Mouse (Mus musculus) cerebellum, adult 9-10 months (tissue): ENCODE results near the gene Zfp180.
"Not testable (repeated sequence)": the region's sequence is repeated elsewhere in the genome, so short reads cannot be mapped to it uniquely, and the experiment has no call there.

Experiments
- DNase-seq: peaks from one replicate; pipeline ENCODE4 v3.0.0; 2022

Gene Zfp180

DNA sequence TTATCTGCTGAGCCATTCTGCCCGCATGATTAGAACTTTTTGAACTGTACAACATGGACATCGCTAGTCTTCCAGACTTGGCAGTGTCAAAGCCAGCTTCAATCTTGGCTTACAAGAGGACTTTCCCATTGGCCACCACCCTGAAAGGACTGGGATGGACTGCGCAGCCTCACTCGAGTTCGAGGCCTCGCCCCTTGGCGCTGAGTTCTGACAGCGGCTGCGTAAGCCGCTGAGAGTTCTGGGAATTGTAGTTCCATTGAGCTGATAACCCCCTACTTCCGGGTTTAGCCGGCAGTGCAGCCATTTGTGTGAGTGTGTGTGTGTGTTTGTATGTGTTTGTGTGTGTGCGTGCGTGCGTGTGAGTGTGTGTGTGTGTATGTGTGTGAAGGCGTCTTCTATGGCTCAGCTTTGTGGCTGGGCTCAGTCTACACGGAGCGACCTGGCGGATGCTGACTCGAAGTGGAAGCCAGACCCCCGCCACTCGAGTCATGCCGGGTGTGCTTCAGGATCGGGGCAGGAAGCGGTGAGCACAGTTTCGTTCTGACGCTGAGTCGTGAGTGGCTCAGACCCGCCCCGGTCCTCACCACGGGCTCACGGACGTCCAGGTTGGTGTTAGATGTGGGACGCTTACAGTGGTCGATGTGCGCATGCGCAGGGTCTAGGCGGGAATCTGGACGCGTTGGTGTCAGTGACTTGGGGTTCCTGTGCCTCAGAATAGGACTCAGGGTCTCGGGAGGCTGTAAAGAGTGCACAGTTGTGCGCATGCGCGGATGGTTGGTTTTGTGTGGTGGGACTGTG is at the start of gene Zfp180:
Gene Zfp180, plus strand, starts transcription at position 291 of the 798 bp plus-strand sequence.
- DNase-seq, result peak; percentile 97

DNA sequence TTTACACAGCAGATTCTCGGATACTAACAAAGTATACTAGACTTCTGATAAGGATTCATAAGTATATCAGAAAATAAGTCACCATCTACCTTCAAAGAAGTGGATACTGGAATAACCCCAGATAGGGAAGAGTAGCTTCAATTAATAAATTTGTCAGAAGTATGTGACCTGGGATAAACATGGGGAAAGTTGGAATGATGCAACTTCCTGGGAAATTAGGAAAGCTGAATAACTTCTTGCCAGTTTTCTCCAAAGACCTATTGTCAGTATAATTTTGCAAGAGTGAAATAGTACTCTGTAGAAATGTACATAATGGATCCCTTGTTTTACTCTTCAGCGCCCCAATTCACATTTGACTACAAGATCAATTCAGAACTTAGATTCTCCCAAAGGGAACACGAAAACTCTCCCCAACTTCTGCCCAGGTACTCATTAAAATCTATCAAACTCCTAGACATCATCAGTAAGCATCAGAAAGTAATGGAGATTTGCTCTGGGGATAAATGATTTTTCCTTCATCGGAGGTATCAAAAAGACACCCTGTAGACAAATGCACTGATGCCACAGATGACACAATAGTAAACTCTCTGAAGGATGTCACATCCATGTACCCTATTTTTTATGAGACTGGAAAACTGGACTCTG is 28.9 kb upstream of the Zfp180 start, which contains the start of gene Vmn1r183:
Gene Vmn1r183, plus strand, starts transcription at position 595 of the 645 bp plus-strand sequence.
- no peak for DNase-seq

DNA sequence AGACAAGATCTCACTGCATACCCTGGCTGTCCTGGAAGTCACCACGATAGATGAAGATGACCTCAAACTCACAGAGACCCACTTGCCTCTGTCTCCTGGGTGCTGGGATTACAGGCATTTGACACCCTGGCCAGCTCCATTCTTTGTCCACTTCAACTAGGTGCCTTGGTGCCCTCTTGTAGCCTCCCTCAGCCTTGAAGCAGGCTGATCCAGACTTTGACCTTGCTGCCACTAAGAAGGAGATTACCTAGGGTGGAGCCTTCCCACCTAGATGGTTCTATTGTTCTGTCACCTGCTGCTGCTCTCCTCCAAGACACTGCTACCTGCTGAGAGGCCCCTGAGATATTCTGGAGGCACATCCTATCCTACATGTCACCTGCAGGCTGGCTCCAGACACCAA is 7.3 kb upstream of the Zfp180 start:
- DNase-seq, result not testable (repeated sequence)

DNA sequence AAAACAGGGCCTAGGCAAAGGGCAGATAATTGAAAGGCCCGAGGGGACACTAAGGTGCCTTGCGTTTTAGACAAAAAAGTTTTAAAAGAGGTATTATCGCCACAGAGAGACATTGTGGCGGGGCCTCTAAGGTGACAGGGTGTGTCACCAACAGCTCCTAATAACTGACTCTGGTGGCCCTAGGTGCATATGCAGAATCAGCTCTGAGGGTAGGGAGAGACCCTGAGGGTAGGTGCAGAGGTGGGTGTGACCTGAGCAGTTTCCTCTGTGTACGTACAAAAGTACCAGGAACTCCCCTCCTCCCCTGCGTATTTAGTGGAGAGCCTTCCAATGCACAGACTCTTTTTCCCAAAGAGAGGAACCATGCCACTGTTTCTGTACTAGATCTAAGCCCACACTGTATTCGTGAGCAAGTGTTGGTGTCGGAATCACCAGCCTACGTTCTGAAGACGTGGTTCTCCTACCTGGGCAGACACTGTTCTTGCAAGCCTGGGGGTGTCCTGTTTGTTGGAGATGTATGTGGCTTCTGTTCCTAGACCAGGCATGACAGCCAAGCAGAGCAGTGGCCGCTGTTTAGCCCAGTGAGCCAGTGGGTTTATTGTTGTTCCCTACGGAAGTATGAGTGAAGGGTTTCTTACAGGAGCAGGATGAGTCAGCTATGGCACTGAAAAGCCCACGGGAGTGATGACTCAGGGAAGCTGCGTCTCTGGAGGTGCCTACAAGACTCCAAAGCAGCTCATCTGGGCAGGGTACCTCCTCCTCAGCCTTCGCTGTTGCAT is 922 bp downstream of the Zfp180 start:
- peak; percentile 48 for DNase-seq

DNA sequence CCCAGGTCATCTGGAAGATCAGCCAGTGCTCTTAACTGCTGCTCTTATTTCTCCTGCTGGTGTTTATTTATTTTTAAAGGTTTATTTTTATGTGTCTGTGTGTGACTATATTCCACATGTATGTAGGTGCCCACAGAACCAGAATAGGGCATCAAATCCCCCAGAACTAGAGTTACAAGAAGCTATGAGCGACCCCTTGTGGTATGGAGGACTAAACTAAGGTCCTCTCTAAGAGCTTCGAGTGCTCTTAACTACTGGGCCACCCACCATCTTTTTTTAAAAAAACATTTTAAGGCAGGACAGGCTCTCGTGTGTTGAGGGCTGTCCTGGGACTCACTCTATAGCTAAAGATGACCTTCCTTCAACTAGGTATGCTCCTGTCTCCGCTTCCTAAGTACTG is 5.1 kb downstream of the Zfp180 start:
- DNase-seq, result no peak

DNA sequence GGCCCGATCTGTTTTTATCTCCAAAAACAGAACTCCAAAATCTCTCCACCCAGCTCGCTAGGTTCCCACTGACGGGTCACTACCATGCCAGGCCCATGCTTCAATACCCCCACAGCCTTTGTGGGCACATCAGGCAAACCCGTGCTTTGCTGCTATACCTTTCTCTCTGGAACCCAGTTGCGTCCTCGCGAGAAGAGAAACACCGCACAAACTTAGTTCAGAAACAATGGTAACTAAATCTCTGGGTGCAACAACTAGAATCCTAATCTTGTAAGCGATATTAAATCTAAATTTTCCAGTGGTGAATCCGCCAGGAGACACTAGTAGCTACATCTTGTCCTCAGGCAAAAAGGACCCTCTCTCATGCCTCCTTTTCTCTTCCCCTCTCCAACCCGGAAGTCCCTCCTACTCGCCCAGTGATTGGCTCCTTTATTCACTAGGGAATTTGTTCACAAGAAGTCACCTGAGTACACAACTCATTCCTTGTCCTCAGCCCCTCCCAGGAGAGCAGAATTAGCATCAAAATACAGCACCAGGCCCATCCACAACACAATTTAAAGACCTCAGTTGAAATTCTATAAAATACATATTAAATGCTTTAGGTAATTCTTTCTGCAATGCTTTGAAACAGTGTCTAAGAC is 5.9 kb downstream of the Zfp180 start:
- no peak for DNase-seq

DNA sequence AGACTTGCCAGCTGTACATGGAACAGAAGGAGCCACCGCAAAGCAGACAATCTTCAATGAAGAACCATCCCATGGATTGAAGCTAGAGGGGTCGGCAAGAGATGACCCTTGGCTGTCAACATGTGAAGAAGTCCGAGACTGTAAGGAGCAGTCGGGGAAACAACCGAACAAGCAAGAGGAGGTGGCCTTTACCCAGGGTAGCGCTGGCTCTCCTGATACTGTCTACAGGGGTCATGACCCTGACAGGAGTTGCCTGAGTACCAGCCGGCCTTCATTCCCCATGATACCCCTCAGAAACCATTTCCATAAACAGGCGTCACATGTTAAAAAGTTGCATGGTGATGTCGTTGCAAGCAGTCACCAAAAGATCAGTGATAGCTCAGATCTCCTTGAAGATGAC is 22.7 kb downstream of the Zfp180 start:
- no peak for DNase-seq

DNA sequence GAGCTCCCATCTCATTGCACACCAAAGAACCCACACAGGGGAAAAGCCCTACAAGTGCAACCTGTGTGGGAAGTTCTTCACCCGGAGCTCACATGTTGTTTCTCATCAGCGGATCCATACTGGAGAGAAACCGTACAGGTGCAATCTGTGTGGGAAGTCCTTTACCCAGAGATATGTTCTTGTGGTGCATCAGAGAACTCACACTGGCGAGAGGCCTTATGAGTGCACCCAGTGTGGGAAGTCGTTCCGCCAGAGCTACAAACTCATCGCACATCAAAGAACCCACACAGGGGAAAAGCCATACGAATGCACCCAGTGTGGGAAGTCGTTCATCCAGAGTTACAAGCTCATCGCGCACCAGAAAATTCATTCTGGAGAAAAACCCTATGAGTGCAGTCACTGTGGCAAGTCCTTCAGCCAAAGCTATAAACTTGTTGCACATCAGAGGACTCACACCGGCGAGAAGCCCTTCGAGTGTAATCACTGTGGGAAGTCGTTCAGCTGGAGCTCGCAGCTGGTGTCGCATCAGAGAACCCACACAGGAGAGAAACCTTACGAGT is 23.5 kb downstream of the Zfp180 start:
- DNase-seq, result no peak

DNA sequence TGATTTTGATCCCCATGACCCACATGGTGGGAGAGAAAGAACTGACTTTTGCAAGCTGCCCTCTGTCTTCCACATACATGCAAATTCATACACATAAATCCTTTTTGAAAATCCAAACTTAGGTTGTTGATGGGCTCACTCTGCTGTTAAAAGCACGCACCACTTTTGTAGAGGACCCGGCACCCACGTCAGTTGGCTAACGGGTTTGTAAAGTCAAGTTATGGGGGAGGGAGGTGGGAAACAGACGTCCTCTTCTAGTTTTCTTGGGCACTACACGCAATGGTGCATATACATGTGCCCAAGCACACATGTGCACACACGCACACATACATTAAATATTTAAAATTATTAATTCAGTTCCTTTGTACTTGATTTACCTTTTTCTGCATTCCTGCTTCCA is 29.1 kb downstream of the Zfp180 start:
- DNase-seq, result peak; percentile 51

DNA sequence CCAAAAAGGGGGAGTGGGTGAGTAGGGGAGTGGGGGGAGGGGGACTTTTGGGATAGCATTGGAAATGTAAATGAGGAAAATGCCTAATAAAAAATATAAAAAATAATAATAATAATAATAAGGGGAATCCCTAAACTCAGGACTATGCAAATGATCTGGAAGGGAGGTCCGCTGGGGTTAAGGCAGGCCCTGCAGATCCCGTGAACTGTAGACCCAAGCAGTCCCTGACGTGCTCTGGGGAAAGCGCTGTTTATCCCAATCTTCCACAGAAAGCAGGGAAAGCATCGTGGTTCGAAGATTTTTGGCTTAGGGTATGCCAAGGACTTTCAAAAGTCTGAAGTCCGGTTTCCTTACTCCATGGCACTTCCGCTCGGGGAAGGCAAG is 30.0 kb downstream of the Zfp180 start:
- no peak for DNase-seq

DNA sequence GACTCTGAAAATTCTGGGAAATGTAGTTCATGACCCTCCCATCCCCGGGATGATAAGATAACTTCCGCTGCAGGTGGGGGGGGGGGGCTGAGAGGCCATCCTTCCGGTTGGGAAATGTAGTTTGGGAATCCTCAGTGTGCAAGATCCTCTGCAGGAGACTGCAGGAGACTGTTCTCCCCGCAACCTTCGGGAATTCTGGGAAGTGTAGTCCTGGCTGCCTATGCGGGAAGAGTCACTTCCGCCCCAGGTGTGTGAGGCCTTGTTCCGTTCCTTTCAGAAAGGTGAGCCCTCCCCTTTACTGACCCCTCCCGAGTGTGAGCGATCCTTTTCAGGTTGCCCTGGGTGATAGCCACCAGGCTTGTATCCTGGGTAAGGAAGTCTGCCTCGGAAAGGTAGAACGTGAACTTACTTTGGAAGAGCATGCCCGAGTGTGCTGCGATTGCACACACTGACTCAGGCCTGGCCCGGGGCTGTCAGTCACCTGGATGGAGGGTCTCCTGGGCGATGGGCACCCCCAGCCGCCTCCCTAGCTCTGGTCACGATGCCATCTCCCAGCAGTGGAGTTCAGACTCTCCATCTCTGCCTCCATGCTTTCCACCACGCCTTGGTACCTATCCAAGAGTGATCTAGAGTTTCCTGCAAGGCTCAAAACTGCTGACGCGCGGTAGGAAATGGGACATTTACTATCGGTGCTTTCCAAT is 30.6 kb downstream of the Zfp180 start, which contains the start of gene Zfp112:
Gene Zfp112, plus strand, starts transcription at position 159 of the 701 bp plus-strand sequence.
- peak; percentile 93 for DNase-seq

DNA sequence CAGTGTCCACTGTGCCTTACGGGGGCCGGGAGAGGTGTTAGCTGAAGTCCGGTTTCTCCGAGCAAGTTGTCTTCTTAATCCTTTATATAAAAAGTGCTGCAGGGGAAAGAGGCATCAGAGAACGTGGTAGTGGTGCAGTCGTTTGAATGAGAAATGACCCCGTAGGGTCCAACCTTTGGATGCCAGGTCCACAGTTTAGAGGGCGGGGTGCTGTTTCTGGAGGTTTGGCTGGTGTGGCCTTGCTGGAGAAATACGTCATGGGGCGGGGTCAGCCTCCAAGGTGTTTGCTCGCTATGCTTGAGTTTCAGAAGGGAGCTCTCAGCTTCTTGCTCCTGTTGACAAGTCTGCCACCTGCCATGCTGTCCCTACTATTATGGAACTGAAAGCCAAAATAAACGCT is 31.3 kb downstream of the Zfp180 start:
- peak; percentile 78 for DNase-seq

DNA sequence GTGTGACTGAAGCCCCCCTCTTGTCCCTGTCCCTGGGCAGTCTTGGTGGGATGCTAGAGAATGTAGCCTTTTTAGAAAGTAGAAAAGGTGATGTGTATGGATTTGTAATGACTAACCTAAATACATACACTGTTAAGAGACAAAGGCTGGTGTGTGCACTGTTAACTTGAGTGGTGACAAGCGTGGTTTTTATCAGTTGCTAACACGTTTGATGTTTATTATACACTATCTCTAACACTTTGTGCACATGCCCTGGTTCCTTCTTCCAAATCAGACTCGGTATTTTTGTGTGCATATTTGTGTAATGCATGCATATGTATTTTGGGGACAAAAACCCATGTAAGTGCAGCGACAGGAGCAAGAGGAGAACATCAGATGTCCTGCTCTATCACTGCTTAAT is 34.9 kb downstream of the Zfp180 start:
- DNase-seq, result no peak

DNA sequence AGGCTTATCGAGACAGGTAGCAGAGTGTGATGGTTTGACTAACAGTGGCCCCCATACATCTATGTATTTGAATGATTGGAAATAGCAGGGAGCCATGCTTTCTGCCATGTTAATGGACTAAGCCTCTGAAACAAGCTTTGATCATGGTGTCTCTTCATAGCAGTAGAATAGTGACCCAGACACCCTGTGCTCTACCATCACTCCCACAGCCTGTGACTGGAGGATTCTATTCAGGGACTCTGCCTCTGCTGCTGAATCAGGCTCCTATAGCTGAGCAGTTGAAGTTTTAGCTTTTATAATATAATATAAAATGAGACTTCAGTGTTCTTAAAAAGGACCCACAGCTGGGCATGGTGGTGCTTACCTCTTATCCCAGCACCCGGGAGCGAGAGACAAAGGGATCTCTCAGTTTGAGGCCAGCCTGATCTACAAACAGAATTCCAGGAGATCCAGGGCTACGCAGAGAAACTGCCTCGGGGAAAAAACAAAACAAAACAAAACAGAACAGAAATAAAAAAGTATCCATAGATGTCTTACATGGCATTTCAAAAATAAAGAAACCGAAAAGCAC is 51.8 kb downstream of the Zfp180 start:
- no peak for DNase-seq

DNA sequence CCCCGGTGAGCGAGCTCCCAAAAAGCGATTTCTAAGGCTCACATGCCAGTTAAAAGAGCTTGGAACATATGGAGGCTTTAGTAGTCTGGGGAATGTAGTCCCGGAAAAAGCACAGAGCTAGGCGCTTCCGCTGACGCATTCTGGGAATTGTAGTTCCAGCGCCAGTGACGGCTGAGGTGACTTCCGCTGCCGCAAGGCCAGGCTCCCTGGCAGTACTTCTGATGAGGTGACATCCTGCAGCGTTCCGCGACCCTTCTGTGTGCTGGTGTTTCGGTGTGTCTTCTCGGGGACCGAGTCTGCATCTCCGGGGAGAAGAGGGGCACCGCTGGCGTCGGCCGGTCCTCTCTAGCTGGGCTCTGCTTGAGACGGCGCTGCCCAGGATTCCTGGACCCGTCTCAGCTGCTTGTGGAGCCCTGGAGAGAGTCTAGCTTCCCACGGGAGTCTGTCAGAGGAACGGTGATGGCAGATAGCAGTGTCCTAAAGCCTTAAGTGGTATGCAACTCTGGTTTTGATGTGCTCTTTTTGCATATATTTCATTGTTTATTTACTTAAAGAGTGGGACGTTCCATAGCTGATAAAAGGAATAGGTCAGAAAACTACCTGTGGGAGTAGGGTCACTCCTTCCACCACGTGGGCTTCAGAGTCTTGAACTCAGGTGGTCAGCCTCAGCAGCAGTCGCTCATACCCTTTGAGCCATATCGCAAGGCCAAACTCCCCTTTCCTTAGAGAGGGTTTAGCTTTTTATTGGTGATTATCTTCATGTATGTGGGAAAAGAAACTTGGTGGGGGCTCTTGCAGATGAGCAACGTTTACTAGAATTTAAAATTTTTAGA is 52.5 kb downstream of the Zfp180 start, which contains the start of gene Zfp235:
Gene Zfp235, plus strand, starts transcription at position 174 of the 833 bp plus-strand sequence.
- peak; percentile 89 for DNase-seq

DNA sequence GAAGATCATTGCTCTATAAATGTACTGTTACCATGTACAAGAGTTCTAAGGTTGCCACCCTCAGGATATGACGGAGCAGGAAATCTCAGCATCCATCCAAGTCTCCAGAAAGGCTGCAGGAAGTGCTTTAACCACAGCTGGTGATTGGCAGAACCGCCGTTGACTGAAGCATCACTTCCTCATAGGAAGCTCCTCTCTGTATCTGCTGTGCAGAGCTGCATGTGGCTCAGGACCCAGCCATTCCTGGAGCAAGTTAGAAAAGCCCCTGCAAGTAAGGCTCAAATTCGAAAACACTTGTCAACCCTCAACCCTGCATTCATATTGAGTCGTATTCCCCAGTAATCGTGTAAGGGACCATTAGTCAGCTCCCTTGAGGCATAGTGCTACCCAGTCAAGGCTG is 60.8 kb downstream of the Zfp180 start:
- DNase-seq, result no peak

DNA sequence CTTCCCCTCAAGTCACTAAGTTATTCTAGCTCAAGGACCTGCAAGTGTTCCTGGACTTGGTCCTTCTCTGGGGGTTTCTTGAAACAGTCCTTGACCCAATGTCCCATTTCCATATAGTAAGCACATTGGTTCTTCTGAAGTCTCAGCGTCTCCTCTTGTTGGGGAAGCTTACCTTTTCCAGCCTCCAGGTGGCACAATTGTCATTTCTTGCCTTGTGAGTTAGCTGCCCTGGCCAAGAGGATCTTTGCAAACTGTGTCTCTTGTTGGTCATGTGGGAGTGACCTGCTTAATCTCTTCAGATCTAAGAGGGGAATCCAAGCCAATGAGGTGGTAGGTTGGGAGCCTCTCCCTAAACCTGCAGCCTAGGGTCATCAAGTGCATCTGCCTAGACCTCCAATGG is 71.5 kb downstream of the Zfp180 start:
- no peak for DNase-seq
